Mouse (Mus musculus) brown adipose tissue, adult 24 weeks (tissue): Measurements from ENCODE around the gene B230219D22Rik. TPM values are rescaled to one million over a fixed set of nuclear protein-coding genes. Genes with fewer than 3 reads are reported as not detected.

Experiments used
- H3K27ac ChIP-seq: fragments of 200-500 bp; replicated peaks from 2 replicates; pipeline ENCODE4 v1.5.1; 2012; ENCODE audit warnings: low read depth, mild to moderate bottlenecking, low read length
- H3K4me1 ChIP-seq: fragments of 200-500 bp; 2 replicates; pipeline ENCODE4 v1.6.1; 2012; ENCODE audit warnings: low read length, mixed read lengths; ENCODE audit not compliant: control insufficient read depth, insufficient read depth, insufficient read length
- H3K4me3 ChIP-seq: fragments of 200-500 bp; 2 replicates; pipeline ENCODE4 v1.5.1; 2012; ENCODE audit warnings: low read depth, mild to moderate bottlenecking, low read length, moderate library complexity; ENCODE audit not compliant: insufficient read depth
- polyA plus RNA-seq: library from polyadenylated mRNA; stranded (reverse); fragments of >200 nt; gene quantifications from 2 replicates; pipeline ENCODE4 v1.2.4, GENCODE M21; 2012; ENCODE audit not compliant: missing spikeins, insufficient read depth, insufficient read length

Gene B230219D22Rik
- polyA plus RNA-seq, 1 experiment = 23.8 TPM

DNA sequence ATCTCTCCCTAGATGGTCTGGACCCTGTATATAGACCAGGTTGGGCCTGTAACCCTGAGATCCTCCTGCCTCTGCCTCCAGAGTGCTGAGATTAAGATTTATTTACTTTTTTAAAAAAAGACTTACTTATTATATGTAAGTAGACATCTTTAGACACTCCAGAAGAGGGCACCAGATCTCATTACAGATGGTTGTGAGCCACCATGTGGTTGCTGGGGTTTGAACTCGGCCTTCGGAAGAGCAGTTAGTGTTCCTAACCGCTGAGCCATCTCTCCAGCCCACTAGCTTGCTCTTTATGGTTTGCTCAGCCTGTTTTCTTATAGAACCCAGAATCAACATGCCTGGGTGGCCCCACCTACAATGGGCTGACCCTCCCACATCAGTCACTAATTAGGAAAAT lies 19.9 kb downstream of the B230219D22Rik start:
- Histone ChIP-seq H3K4me3 (no peak overlapping the region), H3K27ac (no peak overlapping the region), H3K4me1 (peaks cover 3% of the 10 kb centered on the region; the same call in 1 of the 2 replicates)

DNA sequence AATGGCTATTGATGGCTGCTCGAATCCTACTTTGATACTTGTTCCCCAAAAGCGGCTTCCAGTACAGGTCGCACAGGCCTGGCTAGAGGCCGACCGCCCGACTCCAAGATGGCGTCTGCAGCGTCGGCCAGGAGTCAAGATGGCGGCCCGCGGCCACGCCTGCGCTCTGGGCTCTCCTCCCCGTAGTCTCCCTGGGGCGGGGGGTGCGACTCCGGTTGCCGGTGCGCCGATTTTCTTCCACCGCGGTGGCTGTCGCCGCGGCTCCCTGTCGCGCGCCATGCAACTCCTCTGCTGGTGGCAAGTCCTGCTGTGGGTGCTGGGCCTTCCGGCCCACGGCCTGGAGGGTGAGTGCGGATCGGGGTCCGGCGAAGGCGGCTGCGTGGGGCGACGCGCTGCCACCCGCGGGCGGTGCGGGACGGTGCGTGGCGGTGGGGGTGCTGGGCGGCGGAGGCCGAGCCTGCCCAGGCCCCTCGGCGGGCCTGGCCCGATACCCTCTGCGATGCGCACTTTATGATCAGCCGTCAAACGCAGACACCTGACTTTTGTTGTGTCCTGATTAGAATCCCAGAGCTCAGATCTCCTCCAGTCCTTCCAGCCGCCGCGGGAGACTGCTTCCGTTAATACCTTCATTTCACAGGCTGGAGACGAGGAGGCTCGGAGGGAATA lies 21.7 kb downstream of the B230219D22Rik start, which contains the start of gene Txndc15:
TSS of gene Txndc15 (plus strand) at position 150 of the 666 bp plus-strand sequence.
- Histone ChIP-seq H3K4me1 (peaks cover 3% of the 10 kb centered on the region; the same call in 1 of the 2 replicates), H3K4me3 (peak within 1 kb of the TSS; percentile 95), H3K27ac (peak within 1 kb of the TSS; percentile 71)

- Histone ChIP-seq H3K4me3 (peak overlapping the region; percentile 95), H3K4me1 (peaks cover 3% of the 10 kb centered on the region; the same call in 1 of the 2 replicates), H3K27ac (peak overlapping the region; percentile 71)
Measured at GRCm38 (mm10) chr13:55715167-55715512, 22.2 kb downstream of the B230219D22Rik start.

- H3K4me1 ChIP-seq = peaks cover 3% of the 10 kb centered on the region; the same call in 1 of the 2 replicates
- H3K4me3 ChIP-seq = no peak overlapping the region
Measured at GRCm38 (mm10) chr13:55715908-55716510, 23.1 kb downstream of the B230219D22Rik start.

GRCm38 (mm10) chr13:55721516-55721915 lies 28.6 kb downstream of the B230219D22Rik start:
- Histone ChIP-seq H3K4me3 (no peak overlapping the region), H3K27ac (no peak overlapping the region), H3K4me1 (no peaks in the 10 kb centered on the region)

More at GRCm38 (mm10) chr13:55715908-55716510, 23.1 kb downstream of the B230219D22Rik start:
- H3K27ac ChIP-seq = no peak overlapping the region

GRCm38 (mm10) chr13:55721995-55722394 lies 29.1 kb downstream of the B230219D22Rik start:
- Histone ChIP-seq H3K4me1 (no peaks in the 10 kb centered on the region), H3K27ac (no peak overlapping the region)

DNA sequence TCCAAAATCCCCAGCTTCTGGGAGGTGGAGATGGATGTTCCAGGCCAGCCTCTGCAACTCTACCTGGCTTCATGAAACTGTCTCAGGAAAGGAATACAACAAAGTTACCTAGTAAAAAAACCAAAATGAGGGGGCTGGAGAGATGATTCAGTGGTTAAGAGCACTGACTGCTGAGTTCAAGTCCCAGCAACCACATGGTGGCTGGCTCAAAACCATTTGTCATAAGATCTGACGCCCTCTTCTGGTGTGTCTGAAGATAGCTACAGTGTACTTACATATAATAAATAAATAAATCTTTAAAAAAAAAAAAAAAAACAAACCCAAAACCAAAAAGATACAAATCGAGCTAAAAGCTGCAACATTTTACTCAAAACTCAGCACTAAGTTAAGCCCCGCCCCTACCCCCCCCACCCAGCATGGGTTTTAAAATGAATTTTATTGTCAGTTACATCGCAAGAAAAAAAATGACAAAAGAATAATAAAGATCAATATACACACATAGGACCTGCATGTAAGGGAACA lies 33.7 kb downstream of the B230219D22Rik start:
- H3K27ac ChIP-seq = peak overlapping the region; percentile 73
- no peaks in the 10 kb centered on the region for H3K4me1 ChIP-seq
- H3K4me3 ChIP-seq = peak overlapping the region; percentile 88

More at GRCm38 (mm10) chr13:55721995-55722394, 29.1 kb downstream of the B230219D22Rik start:
- H3K4me3 ChIP-seq = no peak overlapping the region

DNA sequence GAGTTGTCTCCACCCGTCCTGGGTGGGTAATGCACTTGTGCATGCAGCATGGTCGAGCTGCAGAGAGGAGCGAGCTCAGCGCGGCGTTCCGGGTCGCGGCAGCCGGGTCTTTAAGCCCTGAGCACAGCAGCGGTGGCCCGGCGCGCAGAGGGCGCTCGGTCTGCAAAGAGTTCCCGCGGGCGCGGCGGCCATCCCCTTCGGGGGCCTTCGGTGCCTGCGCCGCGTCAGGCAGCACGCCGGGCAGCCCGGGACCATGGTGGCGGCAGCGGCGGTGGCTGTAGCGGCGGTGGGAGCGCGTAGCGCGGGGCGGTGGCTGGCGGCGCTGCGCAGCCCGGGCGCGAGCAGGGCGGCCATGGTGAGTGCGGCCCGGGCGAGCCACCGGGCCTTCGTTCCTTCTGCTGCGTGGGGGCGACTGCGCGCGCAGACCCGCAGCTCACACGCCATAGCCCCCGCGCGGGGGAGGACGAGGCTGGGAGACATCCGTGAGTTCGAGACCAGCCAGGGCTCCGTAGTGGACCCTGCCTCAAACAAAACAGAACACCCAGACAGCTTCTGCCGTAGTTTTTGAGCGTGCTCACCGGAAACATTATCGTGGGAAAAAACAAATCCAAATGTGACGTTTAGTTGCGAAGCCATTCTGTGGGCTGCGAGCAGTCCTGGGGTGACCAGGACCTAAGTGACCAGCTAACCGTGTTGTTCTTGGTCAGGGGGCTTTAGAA lies 34.4 kb downstream of the B230219D22Rik start, which contains the start of gene Pcbd2:
TSS of gene Pcbd2 (plus strand) at position 249 of the 719 bp plus-strand sequence.
- Histone ChIP-seq H3K4me3 (peak within 1 kb of the TSS; percentile 88), H3K27ac (peak within 1 kb of the TSS; percentile 83), H3K4me1 (no peaks in the 10 kb centered on the region)

GRCm38 (mm10) chr13:55727839-55728238 lies 34.9 kb downstream of the B230219D22Rik start:
- H3K27ac ChIP-seq = peak overlapping the region; percentile 83

GRCm38 (mm10) chr13:55730716-55731115 lies 37.8 kb downstream of the B230219D22Rik start:
- Histone ChIP-seq H3K27ac (no peak overlapping the region), H3K4me1 (no peaks in the 10 kb centered on the region), H3K4me3 (no peak overlapping the region)

More at GRCm38 (mm10) chr13:55727839-55728238, 34.9 kb downstream of the B230219D22Rik start:
- Histone ChIP-seq H3K4me1 (no peaks in the 10 kb centered on the region), H3K4me3 (peak overlapping the region; percentile 88)

- Histone ChIP-seq H3K4me3 (no peak overlapping the region), H3K27ac (no peak overlapping the region), H3K4me1 (no peaks in the 10 kb centered on the region)
Measured at GRCm38 (mm10) chr13:55732121-55732520, 39.2 kb downstream of the B230219D22Rik start.

GRCm38 (mm10) chr13:55733628-55734502 lies 40.9 kb downstream of the B230219D22Rik start:
- Histone ChIP-seq H3K27ac (no peak overlapping the region), H3K4me3 (no peak overlapping the region), H3K4me1 (no peaks in the 10 kb centered on the region)

DNA sequence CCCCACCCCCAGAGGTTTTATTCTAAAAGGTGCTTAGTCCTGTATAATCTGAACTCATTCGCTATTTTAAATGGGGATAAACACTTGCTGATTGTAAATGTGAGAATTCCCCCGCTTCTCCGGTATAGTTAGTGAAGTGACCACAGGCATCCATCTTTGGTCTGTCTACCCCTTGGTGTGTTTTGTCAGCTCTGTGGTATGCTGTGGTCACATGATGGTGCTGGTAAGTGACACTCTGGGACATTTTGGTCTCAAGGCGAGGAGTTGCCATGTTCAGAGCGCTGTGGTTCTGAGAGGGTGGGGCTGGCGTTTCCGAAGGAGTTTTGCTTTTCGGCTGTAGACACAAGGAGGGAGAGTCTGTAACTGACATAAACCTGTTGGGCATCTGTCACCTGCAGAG lies 45.0 kb downstream of the B230219D22Rik start:
- Histone ChIP-seq H3K27ac (no peak overlapping the region), H3K4me3 (no peak overlapping the region), H3K4me1 (no peaks in the 10 kb centered on the region)

- Histone ChIP-seq H3K4me1 (no peaks in the 10 kb centered on the region), H3K27ac (no peak overlapping the region), H3K4me3 (no peak overlapping the region)
Measured at GRCm38 (mm10) chr13:55742306-55742705, 49.4 kb downstream of the B230219D22Rik start.
